Mouse (Mus musculus) ES-CJ7 (cell line): ENCODE measurements at regions not wholly inside any gene's neighbourhood (a gene's known extent, or its start where the extent isn't known, plus 50 kb on each side); places are given as distances from the start of the nearest gene placed in this dataset.

ENCODE experiments used
- DNase-seq: peaks from one replicate; pipeline ENCODE4 v3.0.0; 2011; ENCODE audit warnings: low read depth, low spot score

- DNase-seq, result peak; percentile 10
These were observed 179.1 kb upstream of the Arhgef26 start for GRCm38 (mm10) chr3:62159031-62159430.

GRCm38 (mm10) chr3:62170647-62171046 lies 167.5 kb upstream of the Arhgef26 start:
- DNase-seq, result peak; percentile 25

- no peak for DNase-seq
These were observed 150.2 kb upstream of the Arhgef26 start for GRCm38 (mm10) chr3:62187807-62188509.

- DNase-seq, result peak; percentile 19
These were observed 145.7 kb upstream of the Arhgef26 start for GRCm38 (mm10) chr3:62192466-62192865.

DNA sequence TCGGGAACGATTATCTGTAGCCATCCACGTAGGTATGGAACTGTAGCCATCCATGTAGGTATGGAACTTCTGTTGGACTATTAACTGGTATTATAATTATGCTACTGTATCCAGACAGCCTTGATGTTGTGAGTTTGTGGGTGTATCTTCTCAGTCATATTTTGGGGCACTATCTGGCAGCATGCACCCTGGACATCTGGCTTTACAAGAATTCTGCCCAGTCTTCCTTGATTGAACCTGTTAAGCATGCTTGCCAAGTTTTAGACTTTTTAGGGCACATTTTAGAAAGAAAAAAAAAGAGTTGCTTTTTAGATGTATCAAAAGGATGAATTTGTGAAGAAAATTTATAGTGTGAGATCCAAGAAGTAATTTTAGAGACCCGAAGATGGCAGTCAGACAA lies 143.7 kb upstream of the Arhgef26 start:
- no peak for DNase-seq

DNA sequence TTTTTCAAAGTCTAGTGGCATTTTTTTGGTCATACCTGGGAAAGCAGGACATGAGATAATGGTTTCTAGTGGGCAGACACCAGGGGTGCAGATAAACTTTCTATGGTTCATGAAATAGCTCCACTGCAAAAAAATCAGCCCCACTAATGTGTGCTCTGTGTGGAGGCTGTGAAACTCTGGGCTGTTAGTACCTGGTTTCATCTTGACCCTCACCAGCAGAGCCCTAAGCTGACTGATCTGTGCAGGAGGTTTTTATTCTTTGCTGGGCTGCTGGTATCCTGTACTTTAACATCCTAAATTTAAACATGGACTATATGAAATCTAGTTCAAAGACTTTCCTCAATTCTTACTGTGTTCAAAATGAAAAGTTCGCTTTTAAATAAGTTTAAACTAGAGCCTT lies 141.5 kb upstream of the Arhgef26 start:
- DNase-seq, result no peak

- DNase-seq, result no peak
These were observed 122.3 kb upstream of the Arhgef26 start for GRCm38 (mm10) chr3:62215806-62216205.

DNA sequence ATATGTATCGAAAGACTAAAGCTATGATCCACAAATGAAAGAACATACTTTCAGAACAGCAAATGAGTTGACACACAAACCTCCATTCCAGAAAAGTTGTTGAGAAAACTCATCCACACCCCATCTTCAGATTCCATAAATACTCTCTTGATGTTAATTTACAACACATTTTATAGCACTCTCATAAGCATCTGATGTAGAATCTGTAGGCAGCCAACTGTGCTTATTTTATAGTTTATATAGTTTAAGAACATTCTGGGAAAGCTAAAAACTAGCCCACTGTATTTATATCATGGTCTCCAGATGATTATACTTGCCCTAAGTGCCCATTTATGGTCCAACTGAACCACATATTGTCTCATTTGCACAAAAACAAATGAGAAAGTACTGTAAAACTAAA lies 120.8 kb upstream of the Arhgef26 start:
- DNase-seq, result no peak

GRCm38 (mm10) chr3:62227697-62228096 lies 110.4 kb upstream of the Arhgef26 start:
- DNase-seq, result no peak

GRCm38 (mm10) chr3:62228156-62228555 lies 110.0 kb upstream of the Arhgef26 start:
- no peak for DNase-seq

DNA sequence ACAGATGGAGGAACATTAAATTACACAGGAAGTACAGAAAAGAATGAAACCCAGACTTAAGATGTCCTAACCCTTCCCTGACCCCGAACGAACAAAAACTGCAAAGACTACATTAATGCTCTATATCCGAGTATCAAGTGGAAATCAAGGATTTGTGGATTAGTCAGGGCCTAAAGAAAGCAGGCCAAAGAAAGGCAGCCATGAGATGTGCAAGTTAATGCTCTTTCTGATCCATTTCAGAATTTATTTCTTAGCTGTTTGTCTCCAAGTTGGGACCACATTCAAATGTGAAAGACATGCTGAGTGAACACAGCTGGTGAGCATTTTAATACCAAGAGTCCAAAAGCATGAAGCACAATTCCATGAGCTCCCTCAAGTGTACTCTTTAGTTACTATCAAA lies 97.1 kb upstream of the Arhgef26 start:
- DNase-seq, result no peak

- no peak for DNase-seq
These were observed 66.4 kb upstream of the Arhgef26 start for GRCm38 (mm10) chr3:62271703-62272102.

GRCm38 (mm10) chr3:62278279-62278678 lies 59.9 kb upstream of the Arhgef26 start:
- no peak for DNase-seq

DNA sequence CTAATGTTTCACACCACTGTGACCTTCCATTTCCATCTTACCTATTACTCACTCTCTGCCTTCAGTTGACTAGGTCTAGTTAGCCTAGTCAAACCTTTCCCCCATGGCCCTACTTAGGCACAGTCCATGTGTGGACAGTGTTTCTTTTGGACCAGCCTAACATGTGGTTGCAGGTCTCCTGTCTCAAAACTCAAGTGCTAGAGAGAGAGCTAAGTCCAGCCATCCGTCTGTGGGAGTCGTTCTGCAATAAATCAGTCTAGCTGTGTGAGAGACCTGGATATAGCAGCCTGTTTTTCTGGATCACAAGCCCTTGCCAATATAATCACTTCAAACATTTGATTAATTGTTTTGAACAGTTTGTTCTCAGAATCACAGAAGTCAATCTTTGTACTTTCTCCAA lies 57.2 kb upstream of the Arhgef26 start:
- no peak for DNase-seq
